Mouse (Mus musculus) bone marrow, adult 2 months (tissue): ENCODE measurements around the gene Ltbp4.

Source experiments
- CTCF ChIP-seq: fragments of 200-500 bp; IDR thresholded peaks from 2 replicates; pipeline ENCODE4 v1.5.1; 2011; ENCODE audit warnings: low read length, control low read depth; ENCODE audit not compliant: control insufficient read depth, insufficient read depth
- POLR2A ChIP-seq: fragments of 200-500 bp; IDR thresholded peaks from 2 replicates; pipeline ENCODE4 v1.6.1; 2011; ENCODE audit warnings: low read depth, mild to moderate bottlenecking, control low read depth, low read length, borderline replicate concordance; ENCODE audit not compliant: control insufficient read depth

DNA sequence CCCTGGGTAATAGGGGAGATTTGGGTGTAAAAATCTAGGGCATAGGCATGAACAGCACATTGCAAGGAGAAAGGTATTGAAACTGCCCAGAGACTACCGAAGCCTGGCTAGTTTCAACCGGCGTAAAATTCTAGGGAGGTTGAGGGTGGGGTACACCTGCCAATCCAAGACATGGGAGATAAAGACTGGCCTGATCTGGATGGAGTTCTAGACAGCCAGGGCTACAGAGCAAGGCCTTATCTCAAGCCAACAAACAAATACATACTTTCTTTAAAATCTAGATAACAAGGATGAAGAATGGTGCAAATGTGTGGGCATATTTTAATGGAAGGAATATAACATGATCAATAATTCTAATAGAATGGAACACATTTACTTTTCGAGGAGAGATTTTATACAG is 17.3 kb upstream of the Ltbp4 start:
- TF ChIP-seq CTCF (no peak), POLR2A (no peak)
